Comparison of ENCODE assay signal across 8 mouse cellular contexts in the genomic region with DNA sequence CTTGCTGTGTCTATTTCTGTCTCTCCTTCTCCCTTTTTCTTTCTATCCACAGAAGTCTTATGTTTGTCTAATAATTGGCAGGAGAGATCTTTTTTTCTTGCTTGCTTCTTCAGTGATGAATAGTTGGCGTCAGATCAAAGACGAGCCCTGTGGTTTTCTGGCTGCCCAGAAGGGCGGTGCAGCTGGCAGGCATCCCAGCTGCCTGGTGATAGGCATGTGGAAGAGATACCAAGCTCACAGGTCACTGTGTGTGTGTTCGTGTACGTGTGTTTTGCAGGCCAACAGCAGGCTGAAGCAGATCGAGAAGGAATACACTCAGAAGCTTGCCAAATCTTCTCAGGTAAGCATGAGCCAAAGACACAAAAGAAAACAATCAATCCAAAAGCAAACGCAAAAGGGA.
DNase-seq lines count a peak whose midpoint lies in the region; ATAC-seq lines count a peak whose summit lies in the region.

No protein-coding gene starts in this region.

- no peak overlapping the region for H3K9ac ChIP-seq in hindbrain, embryonic 14.5 days
- no peak overlapping the region for H3K9ac ChIP-seq in hindbrain, embryonic 16.5 days (ENCODE audit: low read depth, low read length)
- no peak overlapping the region for H3K9ac ChIP-seq in midbrain, embryonic 15.5 days

- H3K36me3 ChIP-seq in hindbrain, embryonic 14.5 days (replicated peaks; ENCODE audit: control insufficient read depth, insufficient read depth) = no peaks in the 10 kb centered on the region
- H3K36me3 ChIP-seq in hindbrain, embryonic 16.5 days (ENCODE audit: control insufficient read depth, insufficient read depth, low read length) = no peaks in the 10 kb centered on the region
- no peaks in the 10 kb centered on the region for H3K36me3 ChIP-seq in midbrain, embryonic 15.5 days (replicated peaks)

- no peak for ATAC-seq in hindbrain, embryonic 14.5 days (ENCODE audit: low FRiP score)
- ATAC-seq in hindbrain, embryonic 16.5 days = no peak
- ATAC-seq in midbrain, embryonic 15.5 days (replicated peaks) = 0 out of 2 replicates have a peak, but pooled peaks have one; percentile 60

- DNase-seq in hindbrain, embryonic 14.5 days (ENCODE audit: low spot score) = peak; percentile 70
- peak; percentile 62 for DNase-seq in MN1 (ENCODE audit: low spot score)
- DNase-seq in cerebellum, postnatal 25 days = peak; percentile 70 to 83
- DNase-seq in heart, adult 18-20 months = peak; percentile 79 to 81
- DNase-seq in kidney, postnatal 4 days = peak; percentile 58 to 70
- DNase-seq in thymus, postnatal 4 days = peak; percentile 40

- 0 out of 2 replicates have a peak overlapping the region, but pooled peaks have one; percentile 15 for H3K4me2 ChIP-seq in hindbrain, embryonic 14.5 days (replicated peaks)
- no peak overlapping the region for H3K4me2 ChIP-seq in hindbrain, embryonic 16.5 days (ENCODE audit: low read length)
- no peak overlapping the region for H3K4me2 ChIP-seq in midbrain, embryonic 15.5 days

- H3K9me3 ChIP-seq in hindbrain, embryonic 14.5 days (ENCODE audit: control insufficient read depth, low read length) = no peaks in the 10 kb centered on the region
- no peaks in the 10 kb centered on the region for H3K9me3 ChIP-seq in hindbrain, embryonic 16.5 days (ENCODE audit: control insufficient read depth, low read length)
- H3K9me3 ChIP-seq in midbrain, embryonic 15.5 days = no peaks in the 10 kb centered on the region

- WGBS in hindbrain, embryonic 14.5 days = 35% methylated on average over 7 of the region's 7 CpGs
- 25% methylated on average over 7 of the region's 7 CpGs for WGBS in hindbrain, embryonic 16.5 days
- 28% methylated on average over 7 of the region's 7 CpGs for WGBS in midbrain, embryonic 15.5 days

- peaks cover 8% of the 10 kb centered on the region for H3K4me1 ChIP-seq in hindbrain, embryonic 14.5 days (replicated peaks; ENCODE audit: control insufficient read depth, insufficient read depth, low read length)
- peaks cover 8% of the 10 kb centered on the region for H3K4me1 ChIP-seq in hindbrain, embryonic 16.5 days (ENCODE audit: control insufficient read depth, insufficient read depth, low read depth, low read length)
- peaks cover 12% of the 10 kb centered on the region for H3K4me1 ChIP-seq in midbrain, embryonic 15.5 days

- no peaks in the 10 kb centered on the region for H3K27me3 ChIP-seq in hindbrain, embryonic 14.5 days (ENCODE audit: control insufficient read depth, insufficient read depth, low read length)
- no peaks in the 10 kb centered on the region for H3K27me3 ChIP-seq in hindbrain, embryonic 16.5 days (replicated peaks; ENCODE audit: control insufficient read depth, insufficient read depth, low read length)
- H3K27me3 ChIP-seq in midbrain, embryonic 15.5 days (replicated peaks) = no peaks in the 10 kb centered on the region

- no peak overlapping the region for H3K4me3 ChIP-seq in hindbrain, embryonic 14.5 days (replicated peaks; ENCODE audit: low read length)
- H3K4me3 ChIP-seq in hindbrain, embryonic 16.5 days (ENCODE audit: low read length) = no peak overlapping the region
- H3K4me3 ChIP-seq in midbrain, embryonic 15.5 days = no peak overlapping the region

- H3K27ac ChIP-seq in hindbrain, embryonic 14.5 days = no peak overlapping the region; the same call in 1 of the 2 replicates
- no peak overlapping the region for H3K27ac ChIP-seq in hindbrain, embryonic 16.5 days (ENCODE audit: low read depth, low read length)
- H3K27ac ChIP-seq in midbrain, embryonic 15.5 days = peak overlapping the region; percentile 40
